Mouse (Mus musculus): ENCODE measurements around the gene Nsa2. TPM values are rescaled to one million over a fixed set of nuclear protein-coding genes. Genes with fewer than 3 reads are reported as not detected.
"Not testable (repeated sequence)": the region's sequence is repeated elsewhere in the genome, so short reads cannot be mapped to it uniquely, and the experiment has no call there.

The Nsa2 gene
- 10 to 100 TPM; 32.5 to 42.2 (median 36.2) TPM for total RNA-seq (2022)

GRCm38 (mm10) chr13:97137466-97138400 is at the start of gene Nsa2, which contains the start of gene Gfm2:
TSS of gene Nsa2 (minus strand) at chr13:97137937.
TSS of gene Gfm2 (plus strand) at chr13:97137937.
- DNase-seq (ENCODE audit: low spot score in 2 of 2) = peak; percentile 77 to 81

GRCm38 (mm10) chr13:97186346-97186745 is 48.6 kb upstream of the Nsa2 start:
- DNase-seq (ENCODE audit: low spot score in 2 of 2) = no peak

- DNase-seq (ENCODE audit: low spot score in 2 of 2) = no peak
Observed at GRCm38 (mm10) chr13:97184656-97185055, 46.9 kb upstream of the Nsa2 start.

GRCm38 (mm10) chr13:97184168-97184567 is 46.4 kb upstream of the Nsa2 start:
- DNase-seq (ENCODE audit: low spot score in 2 of 2) = no peak

GRCm38 (mm10) chr13:97182821-97183220 is 45.1 kb upstream of the Nsa2 start:
- DNase-seq (ENCODE audit: low spot score in 2 of 2) = no peak

GRCm38 (mm10) chr13:97180113-97180828 is 42.5 kb upstream of the Nsa2 start:
- no peak for DNase-seq (ENCODE audit: low spot score in 2 of 2)

GRCm38 (mm10) chr13:97178943-97179342 is 41.2 kb upstream of the Nsa2 start:
- no peak for DNase-seq (ENCODE audit: low spot score in 2 of 2)

GRCm38 (mm10) chr13:97176731-97177130 is 39.0 kb upstream of the Nsa2 start:
- no peak for DNase-seq (ENCODE audit: low spot score in 2 of 2)

- DNase-seq (ENCODE audit: low spot score in 2 of 2) = no peak
Observed at GRCm38 (mm10) chr13:97175520-97176264, 38.0 kb upstream of the Nsa2 start.

GRCm38 (mm10) chr13:97145834-97146233 is 8.1 kb upstream of the Nsa2 start:
- no peak for DNase-seq (ENCODE audit: low spot score in 2 of 2)

GRCm38 (mm10) chr13:97142321-97142720 is 4.6 kb upstream of the Nsa2 start:
- DNase-seq (ENCODE audit: low spot score in 2 of 2) = no peak

- not testable (repeated sequence) for DNase-seq (ENCODE audit: low spot score in 2 of 2)
Observed at GRCm38 (mm10) chr13:97138404-97138931, 731 bp upstream of the Nsa2 start.

- not testable (repeated sequence) for DNase-seq (ENCODE audit: low spot score in 2 of 2)
Observed at GRCm38 (mm10) chr13:97130413-97130812, 7.3 kb downstream of the Nsa2 start.

GRCm38 (mm10) chr13:97129654-97130053 is 8.1 kb downstream of the Nsa2 start:
- DNase-seq (ENCODE audit: low spot score in 2 of 2) = not testable (repeated sequence)

- DNase-seq (ENCODE audit: low spot score in 2 of 2) = no peak
Observed at GRCm38 (mm10) chr13:97121341-97121740, 16.4 kb downstream of the Nsa2 start.

GRCm38 (mm10) chr13:97109046-97109445 is 28.7 kb downstream of the Nsa2 start:
- no peak for DNase-seq (ENCODE audit: low spot score in 2 of 2)

GRCm38 (mm10) chr13:97107721-97108120 is 30.0 kb downstream of the Nsa2 start:
- not testable (repeated sequence) for DNase-seq (ENCODE audit: low spot score in 2 of 2)

- no peak for DNase-seq (ENCODE audit: low spot score in 2 of 2)
Observed at GRCm38 (mm10) chr13:97104996-97105395, 32.7 kb downstream of the Nsa2 start.

GRCm38 (mm10) chr13:97099187-97099852 is 38.4 kb downstream of the Nsa2 start, which contains the start of gene Gm6169:
TSS of gene Gm6169 (minus strand) at chr13:97099237.
- DNase-seq (ENCODE audit: low spot score in 2 of 2) = no peak

- DNase-seq (ENCODE audit: low spot score in 2 of 2) = no peak
Observed at GRCm38 (mm10) chr13:97095726-97096125, 42.0 kb downstream of the Nsa2 start.

- DNase-seq (ENCODE audit: low spot score in 2 of 2) = no peak
Observed at GRCm38 (mm10) chr13:97088183-97088582, 49.6 kb downstream of the Nsa2 start.

All from gastrocnemius, adult 8-10 months (tissue).